Mouse (Mus musculus) neural tube, embryonic 15.5 days (tissue): ENCODE results near the gene Rbfox1. TPM values are rescaled to one million over a fixed set of nuclear protein-coding genes. Genes with fewer than 3 reads are reported as not detected.

Experiments
- ATAC-seq: fragments of 200-750 bp; cut with Nextera tagmentation; 2 replicates; pipeline ENCODE4 v1.8.0; 2017; ENCODE audit warnings: mild to moderate bottlenecking, moderate TSS enrichment, moderate library complexity; ENCODE audit not compliant: low FRiP score
- H3K27ac ChIP-seq: fragments of 300-500 bp; sonication (generic); replicated peaks from 2 replicates; pipeline ENCODE4 v1.5.1; 2015; ENCODE audit warnings: mild to moderate bottlenecking, inconsistent platforms
- H3K27me3 ChIP-seq: fragments of 300-500 bp; sonication (generic); replicated peaks from 2 replicates; pipeline ENCODE4 v1.6.1; 2015; ENCODE audit warnings: inconsistent platforms
- H3K36me3 ChIP-seq: fragments of 300-500 bp; sonication (generic); 2 replicates; pipeline ENCODE4 v1.6.1; 2015; ENCODE audit warnings: inconsistent platforms
- H3K4me1 ChIP-seq: fragments of 300-500 bp; sonication (generic); 2 replicates; pipeline ENCODE4 v1.6.1; 2015; ENCODE audit warnings: inconsistent platforms
- H3K4me2 ChIP-seq: fragments of 300-500 bp; sonication (generic); 2 replicates; pipeline ENCODE4 v1.6.1; 2015; ENCODE audit warnings: inconsistent platforms, mild to moderate bottlenecking, moderate library complexity
- H3K4me3 ChIP-seq: fragments of 300-500 bp; sonication (generic); replicated peaks from 2 replicates; pipeline ENCODE4 v1.5.1; 2015; ENCODE audit warnings: mild to moderate bottlenecking, inconsistent platforms
- H3K9ac ChIP-seq: fragments of 300-500 bp; sonication (generic); replicated peaks from 2 replicates; pipeline ENCODE4 v1.6.1; 2015; ENCODE audit warnings: mild to moderate bottlenecking, inconsistent platforms
- H3K9me3 ChIP-seq: fragments of 300-500 bp; sonication (generic); replicated peaks from 2 replicates; pipeline ENCODE4 v1.6.1; 2016; ENCODE audit warnings: inconsistent platforms
- WGBS: fragments of 180-500 bp; shearing (Covaris S2); methylation state at CpG from one replicate; pipeline ENCODE4 v1.1.7; 2015; ENCODE audit warnings: mixed read lengths; 5-methylcytosine and 5-hydroxymethylcytosine counted together
- polyA plus RNA-seq: library from polyadenylated mRNA; unstranded; fragments of >200 nt; fragmentation: Nextera tagmentation; extraction: Ambion mirVana; gene quantifications from 2 replicates; pipeline ENCODE4 v1.2.1, GENCODE M21; 2015

Rbfox1 gene
- polyA plus RNA-seq, 1 experiment from 2014 or later, result 351 TPM

GRCm38 (mm10) chr16:5997136-5997535, 112.0 kb downstream of the Rbfox1 start:
- Histone ChIP-seq H3K4me3 (no peak overlapping the region), H3K9me3 (no peaks in the 10 kb centered on the region), H3K27ac (no peak overlapping the region), H3K36me3 (no peaks in the 10 kb centered on the region), H3K27me3 (no peaks in the 10 kb centered on the region), H3K4me2 (no peak overlapping the region), H3K4me1 (peaks cover 38% of the 10 kb centered on the region), H3K9ac (no peak overlapping the region)
- no peak for ATAC-seq
- WGBS, result 46% methylated on average over 4 of the region's 4 CpGs

DNA sequence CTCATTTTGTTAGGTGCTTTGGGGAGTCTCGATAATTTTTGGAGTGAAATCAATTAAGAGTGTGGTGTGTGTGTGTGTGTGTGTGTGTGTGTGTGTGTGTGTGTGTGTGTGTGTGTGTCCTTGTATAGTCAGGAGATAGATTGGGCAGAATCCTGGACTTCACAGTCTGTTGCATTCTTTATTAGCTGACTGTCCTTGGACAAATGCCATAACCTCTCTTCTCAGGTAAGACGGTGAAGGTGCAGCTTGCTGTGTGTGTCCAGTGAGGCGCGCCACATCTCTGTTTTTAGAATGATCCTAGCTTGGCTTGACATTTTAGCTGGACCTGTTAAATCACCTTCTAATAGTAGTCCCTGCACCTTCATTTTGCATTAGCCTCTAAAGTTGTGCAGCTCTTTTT, 112.5 kb downstream of the Rbfox1 start:
- WGBS, result 74% methylated on average over 4 of the region's 4 CpGs
- no peak for ATAC-seq
- no peak overlapping the region for H3K9ac ChIP-seq

GRCm38 (mm10) chr16:6000016-6000415, 114.9 kb downstream of the Rbfox1 start:
- Histone ChIP-seq H3K27me3 (no peaks in the 10 kb centered on the region), H3K27ac (no peak overlapping the region), H3K9ac (no peak overlapping the region), H3K9me3 (no peaks in the 10 kb centered on the region), H3K4me2 (no peak overlapping the region), H3K36me3 (no peaks in the 10 kb centered on the region), H3K4me1 (peaks cover 24% of the 10 kb centered on the region), H3K4me3 (no peak overlapping the region)
- WGBS, result 71% methylated on average over 1 of the region's 1 CpGs
- ATAC-seq, result no peak

More for the DNA sequence above, 112.5 kb downstream of the Rbfox1 start:
- no peaks in the 10 kb centered on the region for H3K36me3 ChIP-seq
- H3K4me3 ChIP-seq, result no peak overlapping the region
- no peak overlapping the region for H3K27ac ChIP-seq
- no peaks in the 10 kb centered on the region for H3K27me3 ChIP-seq
- H3K4me2 ChIP-seq, result no peak overlapping the region
- no peaks in the 10 kb centered on the region for H3K9me3 ChIP-seq
- peaks cover 32% of the 10 kb centered on the region for H3K4me1 ChIP-seq

GRCm38 (mm10) chr16:6006996-6007395, 121.8 kb downstream of the Rbfox1 start:
- Histone ChIP-seq H3K4me2 (no peak overlapping the region), H3K36me3 (no peaks in the 10 kb centered on the region), H3K27me3 (no peaks in the 10 kb centered on the region), H3K9ac (no peak overlapping the region), H3K4me1 (no peaks in the 10 kb centered on the region), H3K9me3 (no peaks in the 10 kb centered on the region), H3K27ac (no peak overlapping the region), H3K4me3 (no peak overlapping the region)
- no peak for ATAC-seq

- Histone ChIP-seq H3K36me3 (no peaks in the 10 kb centered on the region), H3K27me3 (no peaks in the 10 kb centered on the region), H3K4me1 (no peaks in the 10 kb centered on the region), H3K9me3 (no peaks in the 10 kb centered on the region), H3K27ac (no peak overlapping the region), H3K4me3 (no peak overlapping the region), H3K4me2 (no peak overlapping the region), H3K9ac (no peak overlapping the region)
- 90% methylated on average over 3 of the region's 3 CpGs for WGBS
- ATAC-seq, result no peak
Measured at GRCm38 (mm10) chr16:6012853-6013252, 127.7 kb downstream of the Rbfox1 start.

DNA sequence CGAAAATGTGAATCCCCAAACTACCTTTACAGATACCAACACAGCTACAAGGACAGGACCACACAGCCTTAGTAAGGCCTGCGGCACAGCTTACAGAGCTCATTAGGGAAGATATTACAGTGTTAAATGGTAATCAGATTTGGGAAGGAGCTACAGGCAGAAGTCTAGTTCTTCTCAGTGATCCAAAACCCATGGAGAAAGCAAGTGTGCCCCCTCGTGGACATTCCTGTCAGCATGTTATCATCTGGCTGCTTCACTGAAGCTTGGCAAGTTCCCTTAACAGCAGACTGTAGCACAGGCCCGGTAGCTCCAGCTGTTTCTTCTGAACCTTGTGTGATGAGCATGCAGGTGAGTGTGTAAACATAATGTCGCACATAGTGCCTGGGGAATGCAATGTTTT, 133.5 kb downstream of the Rbfox1 start:
- WGBS, result 28% methylated on average over 5 of the region's 5 CpGs
- H3K4me3 ChIP-seq, result no peak overlapping the region
- no peaks in the 10 kb centered on the region for H3K36me3 ChIP-seq
- no peak overlapping the region for H3K4me2 ChIP-seq
- H3K9me3 ChIP-seq, result no peaks in the 10 kb centered on the region
- no peak overlapping the region for H3K9ac ChIP-seq
- H3K27me3 ChIP-seq, result no peaks in the 10 kb centered on the region
- H3K27ac ChIP-seq, result 0 out of 2 replicates have a peak overlapping the region, but pooled peaks have one; percentile 18
- H3K4me1 ChIP-seq, result no peaks in the 10 kb centered on the region
- no peak for ATAC-seq

DNA sequence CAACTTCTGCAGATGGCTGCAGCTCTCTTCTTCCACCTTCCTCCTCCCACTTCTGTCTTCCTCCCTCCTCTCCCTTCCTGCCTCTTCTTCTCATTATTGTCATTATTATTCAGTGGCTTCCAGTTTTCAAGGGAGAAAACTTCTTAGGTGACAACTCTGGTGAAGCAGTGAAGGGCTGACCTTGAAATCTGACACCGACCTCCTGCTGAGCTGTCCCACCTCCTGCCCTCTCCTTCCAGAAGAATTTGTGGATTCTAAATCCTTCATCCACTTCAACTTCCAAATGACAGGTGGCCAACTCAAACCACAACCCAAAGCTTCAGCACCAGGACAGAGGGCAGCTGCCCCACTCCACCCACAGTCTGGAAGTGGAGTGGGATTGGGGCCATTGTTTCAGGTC, 134.2 kb downstream of the Rbfox1 start:
- ATAC-seq, result no peak
- no peak overlapping the region for H3K4me3 ChIP-seq
- no peaks in the 10 kb centered on the region for H3K9me3 ChIP-seq
- no peak overlapping the region for H3K4me2 ChIP-seq
- no peak overlapping the region for H3K9ac ChIP-seq
- no peaks in the 10 kb centered on the region for H3K27me3 ChIP-seq
- WGBS, result 34% methylated on average over 1 of the region's 1 CpGs
- no peaks in the 10 kb centered on the region for H3K36me3 ChIP-seq
- H3K4me1 ChIP-seq, result no peaks in the 10 kb centered on the region
- H3K27ac ChIP-seq, result no peak overlapping the region

GRCm38 (mm10) chr16:6031280-6031679, 146.1 kb downstream of the Rbfox1 start:
- no peak for ATAC-seq
- Histone ChIP-seq H3K27ac (no peak overlapping the region), H3K36me3 (no peaks in the 10 kb centered on the region), H3K4me3 (no peak overlapping the region), H3K9me3 (no peaks in the 10 kb centered on the region), H3K9ac (no peak overlapping the region), H3K4me1 (no peaks in the 10 kb centered on the region), H3K27me3 (no peaks in the 10 kb centered on the region), H3K4me2 (no peak overlapping the region)
- 86% methylated on average over 1 of the region's 1 CpGs for WGBS

DNA sequence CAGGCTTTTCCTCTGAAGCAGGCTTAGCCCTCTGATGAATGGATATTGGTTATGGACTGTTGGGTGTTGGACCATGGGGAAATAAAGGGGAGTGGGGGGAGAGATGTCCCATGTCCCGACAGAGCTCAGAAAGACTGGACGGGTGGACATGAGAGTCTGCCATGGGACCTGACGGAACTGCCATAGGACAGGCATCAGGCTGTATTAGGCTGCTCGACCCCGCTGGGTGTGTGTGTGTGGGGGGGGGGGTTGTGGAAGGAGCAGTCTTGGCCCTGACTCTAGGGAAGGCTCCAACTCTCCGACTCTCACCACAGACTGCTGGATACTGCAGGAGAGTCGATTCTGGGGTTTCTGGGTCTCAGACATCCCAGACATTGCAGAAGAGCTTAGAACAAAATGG, 147.4 kb downstream of the Rbfox1 start:
- no peaks in the 10 kb centered on the region for H3K4me1 ChIP-seq
- H3K27ac ChIP-seq, result no peak overlapping the region
- no peaks in the 10 kb centered on the region for H3K36me3 ChIP-seq
- H3K9me3 ChIP-seq, result no peaks in the 10 kb centered on the region
- H3K9ac ChIP-seq, result no peak overlapping the region
- no peak overlapping the region for H3K4me3 ChIP-seq
- no peak overlapping the region for H3K4me2 ChIP-seq
- 93% methylated on average over 7 of the region's 7 CpGs for WGBS
- H3K27me3 ChIP-seq, result no peaks in the 10 kb centered on the region
- no peak for ATAC-seq

DNA sequence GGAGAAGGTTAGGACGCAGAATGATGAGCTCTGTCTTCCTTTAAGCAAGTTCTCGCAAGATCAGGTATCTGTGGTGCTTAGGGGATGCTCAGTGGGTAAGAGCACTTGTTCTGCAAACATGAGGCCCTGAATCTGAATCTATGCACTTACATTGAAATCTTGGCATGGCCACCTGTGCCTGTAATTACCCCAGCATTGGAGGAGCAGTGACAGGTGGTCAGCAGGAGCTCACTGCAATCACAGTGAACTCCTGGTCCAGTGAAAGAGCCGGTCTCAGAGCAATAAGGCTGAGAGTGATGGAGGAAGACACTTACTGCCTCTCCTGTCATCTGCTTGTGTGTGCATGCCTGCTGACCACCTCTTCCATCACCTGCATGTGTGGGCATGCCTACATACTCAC, 149.7 kb downstream of the Rbfox1 start:
- H3K4me3 ChIP-seq, result no peak overlapping the region
- H3K4me1 ChIP-seq, result no peaks in the 10 kb centered on the region
- no peaks in the 10 kb centered on the region for H3K36me3 ChIP-seq
- no peak for ATAC-seq
- WGBS, result 83% methylated on average over 3 of the region's 3 CpGs
- no peak overlapping the region for H3K4me2 ChIP-seq
- H3K9me3 ChIP-seq, result no peaks in the 10 kb centered on the region
- no peak overlapping the region for H3K9ac ChIP-seq
- H3K27ac ChIP-seq, result no peak overlapping the region
- H3K27me3 ChIP-seq, result no peaks in the 10 kb centered on the region

- no peak overlapping the region for H3K27ac ChIP-seq
- H3K4me1 ChIP-seq, result no peaks in the 10 kb centered on the region
- no peaks in the 10 kb centered on the region for H3K27me3 ChIP-seq
- H3K9ac ChIP-seq, result no peak overlapping the region
- WGBS, result 64% methylated on average over 7 of the region's 7 CpGs
- no peak for ATAC-seq
- H3K9me3 ChIP-seq, result no peaks in the 10 kb centered on the region
- no peaks in the 10 kb centered on the region for H3K36me3 ChIP-seq
- H3K4me3 ChIP-seq, result no peak overlapping the region
- no peak overlapping the region for H3K4me2 ChIP-seq
Measured at GRCm38 (mm10) chr16:6037009-6037408, 151.9 kb downstream of the Rbfox1 start.

DNA sequence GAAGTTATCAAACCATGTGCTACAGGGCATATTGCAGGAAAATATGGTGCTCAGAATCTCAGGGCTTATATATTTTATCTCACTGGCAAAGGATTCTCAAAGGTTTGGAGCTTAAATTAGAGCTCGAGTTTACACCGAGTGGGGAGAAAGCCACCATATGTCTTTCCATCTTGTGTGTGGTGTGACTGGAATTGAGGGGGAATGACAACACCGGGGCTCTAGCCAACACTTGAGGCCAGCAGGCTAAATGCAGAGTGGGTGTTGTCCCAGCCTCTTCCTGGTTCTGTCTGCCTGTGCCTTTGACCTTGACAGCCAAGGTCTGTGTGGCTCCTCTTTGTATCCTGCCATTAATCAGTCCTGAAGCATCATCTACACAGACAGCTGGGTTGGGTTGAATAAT, 157.6 kb downstream of the Rbfox1 start:
- no peaks in the 10 kb centered on the region for H3K27me3 ChIP-seq
- no peaks in the 10 kb centered on the region for H3K4me1 ChIP-seq
- H3K4me3 ChIP-seq, result no peak overlapping the region
- 79% methylated on average over 3 of the region's 3 CpGs for WGBS
- H3K27ac ChIP-seq, result no peak overlapping the region
- no peak for ATAC-seq
- H3K36me3 ChIP-seq, result no peaks in the 10 kb centered on the region
- no peak overlapping the region for H3K9ac ChIP-seq
- no peaks in the 10 kb centered on the region for H3K9me3 ChIP-seq
- no peak overlapping the region for H3K4me2 ChIP-seq

DNA sequence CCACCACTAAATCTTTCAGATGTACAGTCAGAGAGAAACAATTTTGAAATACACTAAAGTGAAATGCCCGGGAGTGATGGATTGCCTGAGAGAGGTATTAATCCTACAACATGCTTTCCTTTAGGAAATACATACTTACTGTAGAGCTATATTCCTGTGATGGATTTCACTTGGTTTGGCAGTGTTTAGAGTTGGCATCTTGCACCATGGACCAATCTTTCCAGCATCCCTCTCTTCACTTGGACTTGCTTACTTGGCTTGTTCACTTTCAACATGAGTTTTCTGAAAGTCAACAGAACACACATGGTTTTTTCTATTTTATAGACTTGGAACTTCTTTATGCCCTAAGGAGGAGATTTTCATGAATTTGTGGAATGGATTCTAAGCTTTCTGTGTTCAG, 163.4 kb downstream of the Rbfox1 start:
- H3K9ac ChIP-seq, result no peak overlapping the region
- no peak overlapping the region for H3K4me2 ChIP-seq
- H3K4me1 ChIP-seq, result no peaks in the 10 kb centered on the region
- no peak for ATAC-seq
- no peaks in the 10 kb centered on the region for H3K27me3 ChIP-seq
- WGBS, result 90% methylated on average over 1 of the region's 1 CpGs
- H3K9me3 ChIP-seq, result no peaks in the 10 kb centered on the region
- H3K36me3 ChIP-seq, result no peaks in the 10 kb centered on the region
- no peak overlapping the region for H3K27ac ChIP-seq
- H3K4me3 ChIP-seq, result no peak overlapping the region
